Mouse (Mus musculus) heart, postnatal 10 days (tissue): ENCODE data around the gene Spaca9. TPM values are rescaled to one million over a fixed set of nuclear protein-coding genes. Genes with fewer than 3 reads are reported as not detected.
A peak's percentile ranks its signal among the peaks of the same experiment; 100 is the strongest.

Experiments used
- DNase-seq, 2 experiments: peaks; one replicate each; pipeline ENCODE4 v3.0.0; 2021
- intact Hi-C: fragments of 180-260 bp; cut with DNase I; formaldehyde crosslinking; loops from one replicate; pipeline ENCODE4 v1.15.1; 2025
- total RNA-seq, 2 experiments: library from RNA; stranded (reverse); gene quantifications; 2 replicates each; pipeline ENCODE4 v1.2.3; 2021

The Spaca9 gene
- not detected for total RNA-seq

GRCm38 (mm10) chr2:28699361-28700335 is at the start of gene Spaca9, which contains the start of gene Ak8:
Gene Spaca9, minus strand, starts transcription at chr2:28699727.
Gene Ak8, plus strand, starts transcription at chr2:28700164.
- intact Hi-C loops: no loop called here
- peak; percentile 84 to 93 for DNase-seq

DNA sequence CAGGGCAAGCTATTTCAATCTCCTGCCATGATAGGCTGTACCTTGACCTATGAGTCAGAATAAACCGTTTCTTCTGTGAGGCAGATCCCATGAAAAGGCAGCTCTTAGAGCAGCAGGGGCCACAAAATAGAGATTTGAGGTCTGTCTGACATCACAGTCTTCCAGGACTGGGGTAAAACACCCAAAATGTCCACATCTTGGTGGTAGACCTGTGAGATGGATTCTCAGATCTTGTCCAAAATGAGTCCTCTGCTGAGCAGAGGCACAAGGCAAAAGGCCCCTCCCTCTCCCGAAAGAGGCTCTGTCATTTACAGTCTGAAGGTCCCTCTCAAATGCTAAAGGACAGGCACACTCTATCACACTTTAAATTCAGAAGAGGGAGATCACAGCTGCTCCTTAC is 48.2 kb upstream of the Spaca9 start:
- intact Hi-C loops: no loop called here
- no peak for DNase-seq

DNA sequence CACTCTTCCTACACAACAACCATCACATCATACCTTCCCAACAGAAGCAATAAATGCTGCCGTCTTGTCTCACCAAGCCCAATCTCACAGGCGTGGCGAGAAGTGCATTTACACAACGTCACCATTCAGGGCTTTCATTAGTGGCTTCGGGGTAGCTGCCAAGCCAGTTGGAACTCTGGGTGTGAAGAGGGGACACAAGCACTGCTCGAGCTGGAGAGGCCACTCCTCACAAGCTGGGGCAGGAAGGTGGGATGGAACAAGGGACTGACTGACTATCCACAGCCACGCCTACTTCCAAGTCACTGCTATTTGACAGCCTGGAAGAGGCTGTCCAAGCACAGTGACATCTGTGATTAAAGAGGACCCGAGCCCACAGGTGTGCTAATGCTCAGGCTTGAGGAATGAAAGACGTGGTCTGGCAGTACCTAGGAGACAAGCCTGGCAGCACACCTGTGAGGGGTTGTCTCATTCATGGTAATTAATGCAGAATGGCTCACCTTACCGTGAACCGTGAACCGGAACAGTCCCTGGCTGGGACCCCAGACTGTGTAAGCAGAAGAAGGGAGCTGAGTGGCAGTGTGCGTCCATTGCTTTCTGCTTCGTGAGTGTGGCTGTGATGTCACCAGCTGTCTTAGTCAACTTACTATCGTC is 47.3 kb upstream of the Spaca9 start:
- intact Hi-C loops: no loop called here
- DNase-seq: no peak

DNA sequence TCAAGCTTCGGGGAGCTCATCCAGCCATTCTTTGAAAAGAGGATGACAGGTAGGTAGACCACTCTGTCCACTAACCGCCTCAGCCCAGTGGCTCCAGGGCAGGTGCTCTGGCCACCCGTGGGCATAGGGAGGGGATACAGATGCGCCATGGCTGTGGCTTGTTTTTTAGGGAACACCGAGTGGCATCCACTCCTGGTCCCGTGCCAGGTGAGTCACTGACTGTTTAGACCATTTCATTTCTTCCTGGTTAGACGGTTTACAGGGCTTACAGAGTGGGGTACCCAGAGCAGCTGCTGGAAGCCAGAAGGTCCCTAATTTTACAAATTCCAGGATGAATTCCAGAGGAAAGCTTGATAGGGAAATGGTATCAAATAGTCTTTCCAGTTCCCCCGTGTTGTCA is 43.2 kb upstream of the Spaca9 start:
- intact Hi-C loops: no loop called here
- DNase-seq: no peak

GRCm38 (mm10) chr2:28740159-28740558 is 40.6 kb upstream of the Spaca9 start:
- no peak for DNase-seq
- intact Hi-C loops: no loop called here

GRCm38 (mm10) chr2:28737112-28737511 is 37.6 kb upstream of the Spaca9 start:
- peak; percentile 30 to 31 for DNase-seq
- intact Hi-C loops: no loop called here

DNA sequence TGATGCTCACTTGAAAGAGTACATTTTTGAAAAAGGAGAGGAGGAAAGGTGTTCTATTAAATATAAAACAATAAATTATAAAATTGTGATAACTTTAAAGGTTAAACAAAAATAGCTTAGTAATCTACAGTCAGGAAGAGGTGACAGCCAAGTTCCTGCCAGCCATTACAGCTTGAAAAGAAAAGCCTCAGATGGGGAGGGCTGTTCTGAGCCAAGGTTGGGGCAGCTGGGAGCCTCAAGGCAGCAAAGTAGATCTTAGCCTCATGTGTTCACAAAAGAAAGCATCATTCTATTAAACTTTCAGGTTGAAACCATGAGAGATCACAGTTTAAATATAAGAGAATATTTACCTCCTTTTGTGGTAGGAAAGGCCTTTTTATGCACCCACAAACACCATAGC is 31.1 kb upstream of the Spaca9 start:
- intact Hi-C loops: no loop called here
- no peak for DNase-seq

DNA sequence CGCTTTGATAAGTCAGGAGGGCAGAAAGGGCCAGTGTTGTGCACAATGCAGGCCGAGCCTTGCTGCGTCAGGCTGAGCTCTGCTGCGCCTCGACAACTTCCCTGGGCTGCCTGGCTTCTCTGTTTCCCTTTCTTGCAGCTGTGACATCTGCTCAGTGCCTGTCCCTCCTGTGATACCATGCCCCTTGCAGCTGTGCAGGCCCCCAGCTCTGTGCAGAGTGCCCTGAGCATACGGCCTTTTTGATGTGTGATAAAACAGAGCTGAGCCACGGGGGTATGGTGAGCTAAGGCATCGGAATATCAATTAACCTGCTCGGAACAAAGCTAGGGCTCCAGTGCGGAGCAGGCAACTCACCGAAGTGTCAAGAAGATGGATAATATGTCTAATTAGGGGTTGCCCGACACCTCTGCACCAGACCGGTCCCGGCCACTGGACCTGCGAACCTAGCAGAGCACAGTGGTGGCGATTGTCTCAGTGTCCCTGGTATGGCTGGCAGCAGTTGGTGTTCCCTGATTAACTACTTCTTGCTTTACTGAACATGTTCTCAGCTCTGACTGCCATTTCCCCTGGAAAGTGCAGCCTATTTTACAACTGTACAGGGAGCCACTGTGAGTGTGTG is 28.4 kb upstream of the Spaca9 start:
- DNase-seq: no peak
- intact Hi-C loops: no loop called here

GRCm38 (mm10) chr2:28723912-28724311 is 24.4 kb upstream of the Spaca9 start:
- intact Hi-C loops: no loop called here
- DNase-seq: no peak

DNA sequence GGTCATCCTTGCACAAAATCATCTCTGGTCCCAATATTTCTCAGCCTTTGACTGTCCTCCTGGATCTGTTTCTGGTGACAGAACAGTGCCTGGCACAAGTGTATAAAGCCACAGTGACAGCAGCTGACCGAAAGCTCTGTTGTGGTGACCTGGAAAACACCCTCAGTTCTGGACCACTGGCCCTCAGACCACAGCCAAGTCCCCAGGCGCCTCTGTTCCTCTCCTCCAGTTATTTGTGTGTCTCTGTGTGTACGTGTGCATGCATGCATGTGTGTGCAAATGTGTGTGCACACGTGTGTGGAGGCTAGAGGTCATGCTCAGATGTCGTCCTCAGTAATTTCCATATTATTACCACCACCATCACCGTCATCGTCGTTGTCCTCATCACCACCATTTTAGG is 22.9 kb upstream of the Spaca9 start:
- intact Hi-C loops: no loop called here
- DNase-seq: no peak

GRCm38 (mm10) chr2:28713036-28713435 is 13.5 kb upstream of the Spaca9 start:
- DNase-seq: no peak
- intact Hi-C loops: no loop called here

DNA sequence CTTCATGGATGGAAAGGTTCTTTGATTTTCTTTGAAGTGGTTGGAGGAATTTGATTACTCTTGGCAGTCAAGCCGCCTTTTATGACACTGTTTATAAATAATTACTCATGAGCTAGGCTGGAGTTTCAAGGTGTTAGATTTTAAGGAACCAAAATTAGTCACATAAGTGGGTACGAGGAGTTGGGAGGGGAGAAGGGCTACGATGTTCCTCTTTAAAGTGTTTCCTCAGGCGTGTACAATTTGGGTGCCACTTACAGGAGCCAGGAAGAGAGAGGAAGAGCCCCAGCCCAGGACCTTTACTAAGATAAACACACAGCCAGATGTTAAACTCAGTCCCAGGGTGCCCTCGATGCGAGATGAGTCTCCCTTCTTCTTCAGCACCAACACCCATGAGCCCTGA is 7.3 kb upstream of the Spaca9 start:
- DNase-seq: no peak
- intact Hi-C loops: no loop called here

DNA sequence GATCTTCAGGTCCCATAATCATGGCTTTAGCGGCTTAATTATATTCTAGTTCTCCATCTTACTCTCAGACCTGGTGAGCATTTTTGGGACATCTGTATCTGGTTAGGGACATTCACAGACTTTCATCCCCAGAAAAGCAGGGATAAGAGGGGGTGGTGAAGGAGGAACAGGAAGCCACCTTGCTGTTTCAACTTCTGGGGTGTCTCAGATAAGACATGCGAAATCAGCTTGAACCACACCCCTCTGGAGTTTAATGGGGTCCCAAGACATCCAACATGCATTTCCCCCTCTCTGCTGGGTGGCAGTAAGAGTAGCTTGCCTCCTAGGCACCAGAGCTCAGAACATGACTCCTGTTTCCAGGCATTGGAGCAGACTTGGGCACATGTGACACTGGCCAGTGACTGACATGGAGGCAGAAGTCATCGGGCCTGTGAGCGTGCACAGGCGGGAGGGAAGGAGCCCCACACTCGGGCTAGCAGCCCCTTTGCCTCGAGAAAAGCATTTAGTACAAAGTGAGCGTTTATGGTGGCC is 6.6 kb upstream of the Spaca9 start:
- DNase-seq: no peak
- intact Hi-C loops: no loop called here

DNA sequence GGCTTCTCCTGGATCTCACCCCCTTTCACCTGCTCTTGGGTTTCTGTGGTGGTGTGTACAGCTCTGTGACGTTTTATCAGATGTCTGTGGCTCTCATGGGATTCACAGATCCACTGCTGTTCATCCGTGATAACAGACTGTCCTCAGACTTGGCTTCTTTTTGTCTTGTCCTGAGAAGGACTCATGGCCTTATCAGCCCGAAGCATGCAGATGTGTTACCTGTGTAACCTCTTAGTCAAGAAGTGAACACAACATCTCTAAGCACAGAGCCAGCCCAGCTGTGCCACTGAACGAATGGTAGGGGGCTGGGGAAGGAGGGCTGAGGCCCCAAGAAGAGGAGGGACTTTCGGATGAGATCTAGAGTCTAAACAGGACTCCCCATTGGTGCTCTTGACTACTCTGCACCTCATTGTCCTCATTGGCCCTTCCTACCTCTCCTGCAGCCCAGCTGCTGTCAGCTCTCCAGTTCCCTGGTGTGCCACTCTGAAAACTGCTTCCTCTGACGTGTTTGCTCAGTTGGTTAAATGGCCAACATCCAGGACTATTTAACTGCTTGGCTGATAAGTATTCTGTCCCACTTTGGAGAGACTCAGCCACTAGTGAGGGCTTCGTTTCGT is 2.2 kb upstream of the Spaca9 start:
- intact Hi-C loops: no loop called here
- DNase-seq: no peak

DNA sequence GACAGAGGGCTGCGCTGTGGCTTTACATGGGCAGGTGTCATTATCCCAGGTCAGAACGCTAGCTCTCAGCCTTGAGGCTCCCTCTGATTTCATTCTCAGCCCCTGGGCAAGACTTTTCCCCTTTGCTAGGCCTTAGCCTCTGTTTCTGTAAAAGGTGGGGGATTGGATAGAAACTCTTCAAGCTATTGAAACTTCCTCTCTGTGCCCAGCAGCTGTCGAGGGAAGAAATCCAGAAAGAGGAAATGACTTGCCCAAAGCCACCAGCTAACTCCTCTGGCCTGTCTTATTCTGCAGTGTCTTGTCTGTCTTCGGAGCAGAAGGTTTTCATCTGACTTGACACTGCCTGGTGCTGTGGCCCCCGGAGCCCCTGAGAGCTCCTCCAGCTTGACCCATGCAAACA is 961 bp downstream of the Spaca9 start:
- DNase-seq: no peak
- intact Hi-C loops: no loop called here

DNA sequence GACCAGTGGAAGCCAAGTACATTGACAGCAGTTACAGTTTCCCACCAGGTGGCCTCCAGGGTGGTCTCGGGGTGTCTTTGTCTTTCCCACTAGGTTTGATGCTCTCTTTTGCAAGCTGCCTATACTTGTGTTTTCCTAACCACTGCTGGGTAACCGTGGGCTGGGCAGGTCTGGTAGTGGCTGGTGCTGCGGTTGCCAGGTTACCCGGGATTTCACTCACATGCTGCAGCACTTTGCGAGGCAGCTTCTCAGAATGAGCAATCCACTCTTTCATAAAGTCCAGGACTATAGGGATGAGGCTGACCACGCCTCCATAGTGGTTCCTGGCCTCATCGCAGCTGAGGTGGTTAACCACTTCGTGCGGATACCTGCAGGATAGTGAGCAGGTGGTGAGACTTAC is 6.8 kb downstream of the Spaca9 start:
- intact Hi-C loops: no loop called here
- DNase-seq: no peak

GRCm38 (mm10) chr2:28688431-28688830 is 11.1 kb downstream of the Spaca9 start:
- intact Hi-C loops: loop anchor here (5.0 kb wide), 1 partner anchor 364 kb away; no protein-coding TSS in a partner anchor
- peak in 1 of 2 experiments; percentile 31 for DNase-seq

DNA sequence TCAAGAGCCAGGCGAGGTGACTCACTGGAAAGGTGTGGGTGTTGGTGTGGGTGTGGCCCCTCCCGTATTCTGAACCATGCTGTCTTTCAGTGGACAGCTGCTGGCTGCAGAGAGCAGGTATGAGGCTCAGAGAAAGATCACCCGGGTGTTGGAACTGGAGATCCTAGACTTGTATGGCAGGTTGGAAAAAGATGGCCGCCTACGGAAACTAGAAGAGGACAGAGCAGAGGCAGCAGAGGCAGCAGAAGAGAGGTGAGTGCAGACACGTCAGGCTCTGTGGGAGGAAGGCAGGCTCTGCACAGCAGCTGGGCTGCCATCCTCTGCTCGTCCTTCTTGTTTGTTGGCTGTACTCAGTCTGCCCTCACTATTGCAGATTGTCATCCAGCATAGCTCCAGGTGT is 13.6 kb downstream of the Spaca9 start:
- DNase-seq: no peak
- intact Hi-C loops: loop anchor here (5.0 kb wide), 1 partner anchor 366 kb away; no protein-coding TSS in a partner anchor

GRCm38 (mm10) chr2:28681718-28682117 is 17.8 kb downstream of the Spaca9 start:
- intact Hi-C loops: no loop called here
- peak; percentile 54 to 55 for DNase-seq

GRCm38 (mm10) chr2:28680710-28681109 is 18.8 kb downstream of the Spaca9 start:
- peak; percentile 20 to 56 for DNase-seq
- intact Hi-C loops: no loop called here

DNA sequence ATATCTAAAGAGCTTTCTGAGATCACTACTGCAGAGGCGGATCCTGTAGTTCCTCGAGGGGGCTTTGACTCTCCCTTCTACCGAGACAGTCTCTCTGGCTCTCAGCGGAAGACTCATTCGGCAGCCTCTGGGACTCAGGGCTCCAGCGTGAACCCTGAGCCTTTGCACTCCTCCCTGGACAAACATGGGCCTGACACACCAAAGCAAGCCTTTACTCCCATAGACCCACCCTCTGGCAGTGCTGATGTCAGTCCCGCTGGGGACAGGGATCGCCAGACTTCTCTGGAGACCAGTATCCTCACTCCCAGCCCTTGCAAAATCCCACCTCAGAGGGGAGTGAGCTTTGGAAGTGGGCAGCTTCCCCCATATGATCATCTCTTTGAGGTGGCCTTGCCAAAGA is 23.5 kb downstream of the Spaca9 start:
- intact Hi-C loops: no loop called here
- DNase-seq: no peak
